In the genomic region with DNA sequence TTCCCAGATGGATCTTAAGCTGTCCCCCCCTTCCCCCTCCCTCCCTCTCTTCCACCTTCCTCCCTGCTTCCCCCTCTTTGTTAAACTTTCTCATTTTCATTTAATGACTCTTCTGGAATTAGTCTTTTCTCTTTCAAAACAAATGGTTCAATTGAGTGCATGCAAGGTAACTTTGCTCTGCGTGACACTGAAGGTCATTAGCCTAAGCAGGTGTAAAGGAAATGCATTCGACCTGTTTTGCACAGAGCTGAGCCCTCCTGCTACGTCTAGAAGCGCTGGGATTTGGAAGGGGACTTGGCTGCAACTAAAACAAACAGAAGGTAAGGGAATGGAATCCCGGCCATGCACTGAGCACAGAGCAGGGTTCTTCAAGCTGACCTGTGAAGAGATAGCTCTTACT, we compare ENCODE assay signal across 30 mouse cellular contexts. TPM values are rescaled to one million over a fixed set of nuclear protein-coding genes. Genes with fewer than 3 reads are reported as not detected.
DNase-seq lines count a peak whose midpoint lies in the region.
"Had no signal": no experiment of that assay in that cellular context is flagged by ENCODE, and none has a peak within 500 bp of the region (broad histone marks: within the 10 kb centered on the region; RNA-seq: fewer than 3 reads in every experiment).

No protein-coding gene starts in this region.

- H3K4me1 ChIP-seq in limb, embryonic 10.5 days: peaks cover 30% of the 10 kb centered on the region

- no peaks in the 10 kb centered on the region for H3K36me3 ChIP-seq in limb, embryonic 10.5 days
- H3K36me3 ChIP-seq: embryonic facial prominence, embryonic 10.5 days; embryonic facial prominence, embryonic 13.5 days; forebrain, embryonic 12.5 days; forebrain, embryonic 15.5 days; hindbrain, embryonic 12.5 days; hindbrain, embryonic 15.5 days had no signal

- H3K4me3 ChIP-seq in limb, embryonic 10.5 days: no peak overlapping the region
- H3K4me3 ChIP-seq: embryonic facial prominence, embryonic 10.5 days; embryonic facial prominence, embryonic 13.5 days; erythroblast, embryonic 14.5 days; forebrain, embryonic 12.5 days; forebrain, embryonic 15.5 days; heart, adult 2 months; hindbrain, embryonic 12.5 days; hindbrain, embryonic 15.5 days had no signal

- peak; percentile 34 for DNase-seq in heart, adult 11 months
- DNase-seq in heart, adult 9 months (ENCODE audit: low spot score in 2 of 2): no peak
- DNase-seq in ES-CJ7 (ENCODE audit: low read depth, low spot score): peak; percentile 100
- DNase-seq in WW6 (ENCODE audit: low read depth, low spot score): peak; percentile 75
- no peak for DNase-seq in layer of hippocampus, postnatal 36 days
- no peak for DNase-seq in limb, embryonic 10.5 days (ENCODE audit: low spot score)
- DNase-seq: adrenal gland, postnatal 10 days; adrenal gland, postnatal 36 days; cerebellum, adult 18-20 months; cerebellum, adult 9-11 months; cerebellum, postnatal 25 days; embryo, embryonic 11 days; gastrocnemius, postnatal 25 days; heart, adult 2 months had no signal

- WGBS in limb, embryonic 10.5 days: 17% methylated on average over 5 of the region's 5 CpGs

- H3K27ac ChIP-seq in limb, embryonic 10.5 days: no peak overlapping the region
- H3K27ac ChIP-seq: embryonic facial prominence, embryonic 10.5 days; embryonic facial prominence, embryonic 13.5 days; forebrain, embryonic 12.5 days; heart, adult 2 months; hindbrain, embryonic 12.5 days had no signal

- no peaks in the 10 kb centered on the region for H3K27me3 ChIP-seq in limb, embryonic 10.5 days (ENCODE audit: low read depth, poor library complexity, severe bottlenecking)
- H3K27me3 ChIP-seq: embryonic facial prominence, embryonic 13.5 days; forebrain, embryonic 12.5 days; forebrain, embryonic 15.5 days; hindbrain, embryonic 12.5 days; hindbrain, embryonic 15.5 days; Patski had no signal

- H3K9me3 ChIP-seq in limb, embryonic 10.5 days (replicated peaks): no peaks in the 10 kb centered on the region
- H3K9me3 ChIP-seq: embryonic facial prominence, embryonic 10.5 days; embryonic facial prominence, embryonic 13.5 days; forebrain, embryonic 12.5 days; forebrain, embryonic 15.5 days; G1E; hindbrain, embryonic 12.5 days; hindbrain, embryonic 15.5 days had no signal

RNA-seq across cellular contexts. Expression of gene Phc1, which starts 1.8 kb away (rescaled TPM):
- total RNA-seq in layer of hippocampus, postnatal 36 days (2021): 10 to 100 TPM; 63.2 to 63.8 TPM
- 33.6 and 37.4 TPM in 2 replicates for polyA plus RNA-seq in limb, embryonic 10.5 days (2016; fragmentation: Nextera tagmentation; extraction: Ambion mirVana)

RNA-seq across cellular contexts. Expression of gene M6pr, which starts 33.6 kb away (rescaled TPM):
- total RNA-seq in layer of hippocampus, postnatal 36 days (2021): 10 to 100 TPM; 72.5 to 75.3 TPM
- polyA plus RNA-seq in limb, embryonic 10.5 days (2016; fragmentation: Nextera tagmentation; extraction: Ambion mirVana): 85.7 and 97.8 TPM in 2 replicates

RNA-seq across cellular contexts. Expression of gene Klrg1, which starts 59.4 kb away (rescaled TPM):
- under 1 TPM; 0.35 to 0.40 TPM for total RNA-seq in layer of hippocampus, postnatal 36 days (2021)
- 0.20 TPM in 1 of 2 replicates, not detected in the other for polyA plus RNA-seq in limb, embryonic 10.5 days (2016; fragmentation: Nextera tagmentation; extraction: Ambion mirVana)
- total RNA-seq: common myeloid progenitor, adult 5-6 weeks; gastrocnemius, postnatal 25 days; heart, adult 2 months; heart, postnatal 25 days; hematopoietic stem cell, adult 5-6 weeks had no signal
- polyA plus RNA-seq: embryonic facial prominence, embryonic 10.5 days; embryonic facial prominence, embryonic 13.5 days; erythroblast, embryonic 14.5 days; heart, embryonic 11.5 days; heart, embryonic 14.5 days; heart, postnatal 0 days; intestine, embryonic 14.5 days; Patski had no signal

Comparison
In these comparisons a context has a peak if more than half of its experiments do, and no peak if none do; other contexts are left out.
1. DNase-seq: peak in heart, adult 11 months (single experiment), ES-CJ7 (single experiment) and WW6 (single experiment); none in heart, adult 9 months (0 of 2), layer of hippocampus, postnatal 36 days (0 of 2) and limb, embryonic 10.5 days (single experiment).